Mouse (Mus musculus): ENCODE results near the gene Zfp827.

DNA sequence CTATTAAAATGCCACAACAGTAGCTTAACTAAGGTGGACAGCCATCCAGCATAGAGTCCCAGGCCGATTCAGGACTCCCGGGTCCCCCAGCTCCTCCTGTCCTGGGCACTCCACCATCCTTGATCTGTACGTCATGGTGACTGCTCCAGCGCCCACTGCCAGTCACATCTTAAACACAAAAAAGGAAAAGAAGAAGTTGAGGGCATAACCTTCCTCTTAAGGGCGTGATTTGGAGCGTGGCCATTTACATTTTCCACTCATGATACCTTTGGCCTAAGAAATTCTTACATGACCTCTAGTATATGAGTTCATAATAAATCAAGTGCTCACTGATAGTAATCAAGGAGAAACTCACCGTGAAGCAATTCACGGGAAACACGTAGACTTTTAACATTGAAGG, 131.2 kb downstream of the Zfp827 start:
- TF ChIP-seq POLR2A (IDR thresholded peaks at IDR 0.05; ENCODE audit: insufficient read depth, low read length): no peak
- TF ChIP-seq CTCF (IDR thresholded peaks at IDR 0.05; ENCODE audit: low read depth, low read length): no peak
